Mouse (Mus musculus): Measurements from ENCODE around the gene Lyz1.

DNA sequence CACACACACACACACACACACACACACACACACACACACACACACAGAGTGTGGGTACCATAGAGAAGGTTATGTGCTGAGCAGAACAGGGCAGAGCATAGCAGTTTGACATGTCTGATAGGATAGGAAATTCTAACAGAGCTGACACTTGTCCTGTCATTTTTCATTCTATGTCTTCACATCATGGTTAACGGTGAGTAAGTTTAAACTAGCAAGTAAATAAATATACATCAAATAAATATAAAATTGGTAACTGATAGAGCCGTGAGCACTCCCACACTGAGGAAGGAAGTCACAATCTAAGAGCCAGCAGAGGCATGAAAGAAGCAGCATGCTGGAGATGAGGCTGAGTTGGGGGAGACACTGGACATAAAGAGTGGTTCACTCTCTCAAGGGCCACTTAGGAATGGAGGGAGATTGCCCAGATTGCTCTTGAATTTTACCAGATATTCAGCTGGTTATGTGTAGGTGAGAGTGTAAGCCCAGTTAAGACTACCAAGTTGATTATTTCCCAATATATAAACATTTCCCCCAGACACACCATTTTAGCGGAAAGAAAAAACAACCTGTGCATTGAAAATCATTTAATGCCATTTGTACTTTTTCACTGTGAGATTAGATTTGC, 5.3 kb downstream of the Lyz1 start:
- TF ChIP-seq CTCF (IDR thresholded peaks at IDR 0.05; ENCODE audit: low read depth) (no peak), EP300 (IDR thresholded peaks at IDR 0.05; ENCODE audit: low read depth) (no peak)
